Mouse (Mus musculus) olfactory bulb, adult 2 months (tissue): ENCODE results near the gene Ralgapa2. TPM values are rescaled to one million over a fixed set of nuclear protein-coding genes. Genes with fewer than 3 reads are reported as not detected.

ENCODE experiments used
- H3K27ac ChIP-seq: fragments of 200-500 bp; 2 replicates; pipeline ENCODE4 v1.5.1; 2012; ENCODE audit warnings: low read depth, low read length; ENCODE audit not compliant: insufficient read depth
- H3K4me1 ChIP-seq: fragments of 200-500 bp; 2 replicates; pipeline ENCODE4 v1.6.1; 2012; ENCODE audit warnings: low read length; ENCODE audit not compliant: control insufficient read depth, insufficient read depth
- H3K4me3 ChIP-seq: fragments of 200-500 bp; 2 replicates; pipeline ENCODE4 v1.5.1; 2012; ENCODE audit warnings: mild to moderate bottlenecking, low read depth, low read length, moderate library complexity; ENCODE audit not compliant: insufficient read depth
- CTCF ChIP-seq: fragments of 200-500 bp; IDR thresholded peaks from 2 replicates; pipeline ENCODE4 v1.5.1; 2012; ENCODE audit warnings: low read depth, mild to moderate bottlenecking, low read length, moderate library complexity; ENCODE audit not compliant: insufficient read depth
- POLR2A ChIP-seq: fragments of 200-500 bp; IDR thresholded peaks from 2 replicates; pipeline ENCODE4 v1.6.1; 2012; ENCODE audit warnings: mild to moderate bottlenecking, low read depth, low read length, moderate library complexity; ENCODE audit not compliant: insufficient read depth
- WGBS: fragments of 180-500 bp; shearing (Covaris S2); methylation state at CpG from one replicate; pipeline ENCODE4 v1.1.7; 2018; 5-methylcytosine and 5-hydroxymethylcytosine counted together
- polyA plus RNA-seq: library from polyadenylated mRNA; stranded (reverse); fragments of >200 nt; gene quantifications from 2 replicates; pipeline ENCODE4 v1.2.4, GENCODE M21; 2012; ENCODE audit warnings: low replicate concordance; ENCODE audit not compliant: missing spikeins, insufficient read depth, insufficient read length

The Ralgapa2 gene
- polyA plus RNA-seq, 1 experiment, result not detected

- Histone ChIP-seq H3K27ac (no peak overlapping the region), H3K4me1 (peaks cover 6% of the 10 kb centered on the region; the same call in 1 of the 2 replicates), H3K4me3 (no peak overlapping the region)
- 38% methylated on average over 9 of the region's 9 CpGs for WGBS
- no peak for TF ChIP-seq POLR2A
- no peak for TF ChIP-seq CTCF
These were observed 9.4 kb downstream of the Ralgapa2 start for GRCm38 (mm10) chr2:146502578-146503311.

DNA sequence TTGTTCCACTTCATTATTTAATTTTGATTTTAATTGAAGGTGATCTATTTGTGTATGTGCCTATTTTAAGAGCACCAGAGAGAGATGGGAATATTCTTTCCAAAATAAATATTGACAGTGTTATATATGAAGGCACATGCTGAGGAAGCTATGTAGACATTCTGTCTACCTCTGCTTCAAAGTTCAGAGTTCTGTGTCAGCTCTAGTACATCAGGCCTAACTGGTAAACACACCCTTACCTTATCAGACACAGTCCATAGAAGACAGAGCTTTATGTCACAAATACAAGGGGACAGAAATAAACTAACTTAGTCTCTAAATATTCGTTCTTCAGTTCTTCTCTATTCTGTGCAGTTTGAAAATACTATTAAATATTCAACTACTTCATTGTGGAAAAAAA lies 12.1 kb downstream of the Ralgapa2 start:
- Histone ChIP-seq H3K4me3 (no peak overlapping the region), H3K27ac (no peak overlapping the region), H3K4me1 (peaks cover 6% of the 10 kb centered on the region; the same call in 1 of the 2 replicates)
- WGBS, result 93% methylated on average over 1 of the region's 1 CpGs
- TF ChIP-seq CTCF, result no peak
- TF ChIP-seq POLR2A, result no peak

GRCm38 (mm10) chr2:146499111-146499510 lies 13.0 kb downstream of the Ralgapa2 start:
- peaks cover 6% of the 10 kb centered on the region; the same call in 1 of the 2 replicates for H3K4me1 ChIP-seq
- no peak overlapping the region for H3K4me3 ChIP-seq
- TF ChIP-seq CTCF (no peak), POLR2A (no peak)
- WGBS, result 100% methylated on average over 1 of the region's 1 CpGs
- H3K27ac ChIP-seq, result no peak overlapping the region

- H3K4me1 ChIP-seq, result peaks cover 6% of the 10 kb centered on the region; the same call in 1 of the 2 replicates
- TF ChIP-seq POLR2A, result no peak
- TF ChIP-seq CTCF, result no peak
- H3K27ac ChIP-seq, result no peak overlapping the region
- H3K4me3 ChIP-seq, result no peak overlapping the region
- 90% methylated on average over 6 of the region's 6 CpGs for WGBS
These were observed 13.8 kb downstream of the Ralgapa2 start for GRCm38 (mm10) chr2:146498298-146498697.

GRCm38 (mm10) chr2:146496995-146497394 lies 15.1 kb downstream of the Ralgapa2 start:
- Histone ChIP-seq H3K27ac (no peak overlapping the region), H3K4me1 (no peaks in the 10 kb centered on the region), H3K4me3 (no peak overlapping the region)
- 18% methylated on average over 1 of the region's 1 CpGs for WGBS
- no peak for TF ChIP-seq POLR2A
- no peak for TF ChIP-seq CTCF

- TF ChIP-seq CTCF (no peak), POLR2A (no peak)
- Histone ChIP-seq H3K4me3 (no peak overlapping the region), H3K27ac (no peak overlapping the region), H3K4me1 (no peaks in the 10 kb centered on the region)
- 58% methylated on average over 9 of the region's 9 CpGs for WGBS
These were observed 16.4 kb downstream of the Ralgapa2 start for GRCm38 (mm10) chr2:146495781-146496180.

- WGBS, result 98% methylated on average over 1 of the region's 1 CpGs
- TF ChIP-seq POLR2A (no peak), CTCF (no peak)
- no peaks in the 10 kb centered on the region for H3K4me1 ChIP-seq
- H3K27ac ChIP-seq, result no peak overlapping the region
- H3K4me3 ChIP-seq, result no peak overlapping the region
These were observed 18.7 kb downstream of the Ralgapa2 start for GRCm38 (mm10) chr2:146493354-146493946.

GRCm38 (mm10) chr2:146491830-146492610 lies 20.1 kb downstream of the Ralgapa2 start:
- H3K4me1 ChIP-seq, result peaks cover 2% of the 10 kb centered on the region; the same call in 1 of the 2 replicates
- WGBS, result 83% methylated on average over 5 of the region's 5 CpGs
- H3K27ac ChIP-seq, result no peak overlapping the region
- H3K4me3 ChIP-seq, result no peak overlapping the region
- no peak for TF ChIP-seq POLR2A
- TF ChIP-seq CTCF, result no peak

DNA sequence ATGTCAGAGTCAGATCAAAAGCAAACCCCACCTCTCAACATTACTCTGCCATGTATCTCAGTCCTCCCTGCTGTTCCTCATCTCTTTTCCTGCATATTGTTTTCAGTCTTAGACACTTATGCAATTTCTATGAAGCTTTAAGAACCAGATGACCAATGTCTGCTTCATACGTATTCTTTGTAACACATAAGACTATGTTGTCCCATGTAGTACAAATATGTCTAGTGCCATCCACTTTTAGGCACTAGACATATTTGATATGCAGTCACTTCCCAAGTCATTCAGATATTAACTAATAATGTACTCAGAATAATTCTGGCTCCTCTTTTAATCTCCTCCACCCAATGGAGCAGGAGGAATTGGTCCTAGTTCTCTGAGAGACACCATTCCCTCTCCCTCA lies 21.2 kb downstream of the Ralgapa2 start:
- Histone ChIP-seq H3K27ac (no peak overlapping the region), H3K4me1 (peaks cover 5% of the 10 kb centered on the region), H3K4me3 (no peak overlapping the region)
- no peak for TF ChIP-seq POLR2A
- TF ChIP-seq CTCF, result no peak
- WGBS, result 98% methylated on average over 1 of the region's 1 CpGs
